In the genomic region with DNA sequence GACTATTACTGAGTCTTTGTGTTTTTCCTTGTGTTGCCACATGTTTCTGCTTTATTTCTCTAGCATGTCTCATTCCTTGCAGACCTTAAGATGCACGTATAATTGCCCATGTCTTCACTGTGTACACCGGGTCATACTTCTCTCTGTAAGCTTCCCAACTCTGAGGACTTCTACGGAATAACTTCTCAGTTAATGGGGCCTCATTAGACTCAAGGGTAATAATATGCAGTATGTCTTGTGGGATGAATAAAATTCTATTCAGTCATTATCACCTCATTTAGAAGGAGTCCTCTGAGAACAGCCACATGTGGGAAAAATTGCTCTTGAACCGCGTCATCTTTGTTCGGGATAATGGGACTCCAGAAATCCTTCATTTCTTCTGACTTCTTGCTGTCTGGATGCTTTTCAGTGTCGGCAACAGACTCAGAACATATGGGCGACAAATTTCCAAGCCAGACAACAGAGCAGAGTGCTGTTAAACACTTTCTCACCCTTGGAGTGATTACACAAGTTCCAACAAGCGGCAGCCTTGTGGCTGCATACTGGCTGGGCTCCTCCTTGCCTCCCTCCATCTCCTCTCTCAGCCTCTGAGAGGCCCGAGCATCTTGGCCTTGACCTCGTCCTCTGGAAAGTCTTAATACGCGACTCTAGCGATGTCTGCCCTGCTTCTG, we compare ENCODE assay signal across 31 mouse cellular contexts. TPM values are rescaled to one million over a fixed set of nuclear protein-coding genes. Genes with fewer than 3 reads are reported as not detected.
A peak's percentile ranks its signal among the peaks of the same experiment; 100 is the strongest.
DNase-seq lines count a peak whose midpoint lies in the region; ATAC-seq and TF ChIP-seq lines count a peak whose summit lies in the region.
"Had no signal": no experiment of that assay in that cellular context is flagged by ENCODE, and none has a peak within 500 bp of the region (broad histone marks: within the 10 kb centered on the region; RNA-seq: fewer than 3 reads in every experiment).

No protein-coding gene starts in this region.

- no peak for DNase-seq in embryonic facial prominence, embryonic 10.5 days (ENCODE audit: low spot score)
- no peak for DNase-seq in lung, adult 2 months
- DNase-seq in adrenal gland, postnatal 10 days = no peak
- no peak for DNase-seq in kidney, adult 11 months
- DNase-seq: adrenal gland, adult 2 months; cerebellum, adult 8-10 months; cerebellum, postnatal 25 days; gastrocnemius, postnatal 25 days; kidney, adult 8-10 months; kidney, postnatal 4 days; layer of hippocampus, postnatal 36 days; left cerebral cortex, postnatal 4 days; liver, postnatal 0 days; right cerebral cortex, adult 18-20 months; right cerebral cortex, postnatal 4 days had no signal

- no peak for TF ChIP-seq CTCF in lung, adult 2 months (IDR thresholded peaks at IDR 0.05; ENCODE audit: insufficient read depth, low read length)

- no peak overlapping the region for H3K4me3 ChIP-seq in embryonic facial prominence, embryonic 13.5 days
- H3K4me3 ChIP-seq in embryonic facial prominence, embryonic 10.5 days = no peak overlapping the region
- H3K4me3 ChIP-seq in lung, embryonic 16.5 days (ENCODE audit: low read length) = no peak overlapping the region
- H3K4me3 ChIP-seq in lung, adult 2 months (replicated peaks; ENCODE audit: extremely low read depth, low read depth, low read length) = no peak overlapping the region
- no peak overlapping the region for H3K4me3 ChIP-seq in embryonic facial prominence, embryonic 15.5 days (replicated peaks)
- no peak overlapping the region for H3K4me3 ChIP-seq in limb, embryonic 13.5 days
- H3K4me3 ChIP-seq: erythroblast, embryonic 14.5 days; heart, embryonic 10.5 days; heart, embryonic 15.5 days; intestine, embryonic 15.5 days; liver, embryonic 12.5 days; myocyte; neural tube, embryonic 12.5 days had no signal

- no peak for TF ChIP-seq POLR2A in lung, adult 2 months (IDR thresholded peaks at IDR 0.05; ENCODE audit: borderline replicate concordance, extremely low read depth, low read depth, low read length)

- ATAC-seq in embryonic facial prominence, embryonic 13.5 days (ENCODE audit: insufficient number of reproducible peaks, insufficient read depth, low FRiP score, low TSS enrichment, low read depth) = no peak
- ATAC-seq in lung, embryonic 16.5 days (ENCODE audit: low read depth) = peak; percentile 31; the same call in 1 of the 2 replicates
- peak; percentile 24; the same call in 1 of the 2 replicates for ATAC-seq in embryonic facial prominence, embryonic 15.5 days (ENCODE audit: insufficient number of reproducible peaks, low FRiP score, low TSS enrichment, low read depth)
- ATAC-seq in limb, embryonic 13.5 days (ENCODE audit: low FRiP score, low read depth) = peak; percentile 72
- ATAC-seq: activated CD4-positive, CD25-positive, alpha-beta regulatory T cell, adult 4 months; hindbrain, embryonic 16.5 days; intestine, embryonic 15.5 days; liver, embryonic 12.5 days; liver, postnatal 0 days had no signal

- peaks cover 7% of the 10 kb centered on the region; the same call in 1 of the 2 replicates for H3K4me1 ChIP-seq in embryonic facial prominence, embryonic 13.5 days
- peaks cover 13% of the 10 kb centered on the region; the same call in 1 of the 2 replicates for H3K4me1 ChIP-seq in embryonic facial prominence, embryonic 10.5 days
- no peaks in the 10 kb centered on the region for H3K4me1 ChIP-seq in lung, embryonic 16.5 days (replicated peaks; ENCODE audit: control insufficient read depth, insufficient read depth, low read length)
- no peaks in the 10 kb centered on the region for H3K4me1 ChIP-seq in lung, adult 2 months (ENCODE audit: control insufficient read depth, insufficient read depth, low read length)
- H3K4me1 ChIP-seq in embryonic facial prominence, embryonic 15.5 days = peaks cover 4% of the 10 kb centered on the region; the same call in 1 of the 2 replicates
- H3K4me1 ChIP-seq in limb, embryonic 13.5 days = peaks cover 21% of the 10 kb centered on the region; the same call in 1 of the 2 replicates
- H3K4me1 ChIP-seq: heart, embryonic 10.5 days; heart, embryonic 15.5 days; intestine, embryonic 15.5 days; liver, embryonic 12.5 days; neural tube, embryonic 12.5 days had no signal

- H3K9ac ChIP-seq in embryonic facial prominence, embryonic 13.5 days = no peak overlapping the region
- H3K9ac ChIP-seq in lung, embryonic 16.5 days (ENCODE audit: low read length) = no peak overlapping the region
- H3K9ac ChIP-seq in embryonic facial prominence, embryonic 15.5 days = no peak overlapping the region
- H3K9ac ChIP-seq in limb, embryonic 13.5 days = no peak overlapping the region
- H3K9ac ChIP-seq: heart, embryonic 15.5 days; intestine, embryonic 15.5 days; liver, embryonic 12.5 days; liver, postnatal 0 days; neural tube, embryonic 12.5 days had no signal

- no peaks in the 10 kb centered on the region for H3K9me3 ChIP-seq in embryonic facial prominence, embryonic 13.5 days
- H3K9me3 ChIP-seq in embryonic facial prominence, embryonic 10.5 days = no peaks in the 10 kb centered on the region
- H3K9me3 ChIP-seq in lung, embryonic 16.5 days (ENCODE audit: control insufficient read depth, low read length) = no peaks in the 10 kb centered on the region
- H3K9me3 ChIP-seq in embryonic facial prominence, embryonic 15.5 days (replicated peaks) = no peaks in the 10 kb centered on the region
- H3K9me3 ChIP-seq in limb, embryonic 13.5 days = no peaks in the 10 kb centered on the region
- H3K9me3 ChIP-seq: heart, embryonic 10.5 days; heart, embryonic 15.5 days; intestine, embryonic 15.5 days; liver, embryonic 12.5 days; neural tube, embryonic 12.5 days had no signal

- H3K36me3 ChIP-seq in embryonic facial prominence, embryonic 13.5 days = no peaks in the 10 kb centered on the region
- no peaks in the 10 kb centered on the region for H3K36me3 ChIP-seq in embryonic facial prominence, embryonic 10.5 days (replicated peaks)
- H3K36me3 ChIP-seq in lung, embryonic 16.5 days (ENCODE audit: control insufficient read depth, insufficient read depth, low read length) = no peaks in the 10 kb centered on the region
- no peaks in the 10 kb centered on the region for H3K36me3 ChIP-seq in embryonic facial prominence, embryonic 15.5 days
- no peaks in the 10 kb centered on the region for H3K36me3 ChIP-seq in limb, embryonic 13.5 days
- H3K36me3 ChIP-seq: heart, embryonic 10.5 days; heart, embryonic 15.5 days; intestine, embryonic 15.5 days; liver, embryonic 12.5 days; neural tube, embryonic 12.5 days had no signal

- 50% methylated on average over 14 of the region's 14 CpGs for WGBS in embryonic facial prominence, embryonic 13.5 days
- WGBS in embryonic facial prominence, embryonic 10.5 days = 79% methylated on average over 14 of the region's 14 CpGs
- WGBS in lung, embryonic 16.5 days = 43% methylated on average over 14 of the region's 14 CpGs
- WGBS in lung, adult 2 months = 68% methylated on average over 14 of the region's 14 CpGs
- 41% methylated on average over 14 of the region's 14 CpGs for WGBS in embryonic facial prominence, embryonic 15.5 days
- 28% methylated on average over 14 of the region's 14 CpGs for WGBS in limb, embryonic 13.5 days

- no peaks in the 10 kb centered on the region for H3K27me3 ChIP-seq in embryonic facial prominence, embryonic 13.5 days
- no peaks in the 10 kb centered on the region for H3K27me3 ChIP-seq in embryonic facial prominence, embryonic 10.5 days (replicated peaks; ENCODE audit: low read depth, poor library complexity, severe bottlenecking)
- no peaks in the 10 kb centered on the region for H3K27me3 ChIP-seq in lung, embryonic 16.5 days (ENCODE audit: control insufficient read depth, insufficient read depth, low read depth, low read length)
- H3K27me3 ChIP-seq in embryonic facial prominence, embryonic 15.5 days = no peaks in the 10 kb centered on the region
- 0 out of 2 replicates have a peak, but pooled peaks cover 5% of the 10 kb centered on the region for H3K27me3 ChIP-seq in limb, embryonic 13.5 days
- H3K27me3 ChIP-seq: CH12.LX; heart, embryonic 15.5 days; intestine, embryonic 15.5 days; liver, embryonic 12.5 days; neural tube, embryonic 12.5 days had no signal

- no peak overlapping the region for H3K4me2 ChIP-seq in embryonic facial prominence, embryonic 13.5 days
- no peak overlapping the region for H3K4me2 ChIP-seq in lung, embryonic 16.5 days (ENCODE audit: low read depth, low read length)
- H3K4me2 ChIP-seq in embryonic facial prominence, embryonic 15.5 days (replicated peaks) = no peak overlapping the region
- no peak overlapping the region for H3K4me2 ChIP-seq in limb, embryonic 13.5 days (replicated peaks)
- H3K4me2 ChIP-seq: heart, embryonic 15.5 days; intestine, embryonic 15.5 days; liver, embryonic 12.5 days; midbrain, embryonic 11.5 days; neural tube, embryonic 12.5 days had no signal

- H3K27ac ChIP-seq in embryonic facial prominence, embryonic 13.5 days = peak overlapping the region; percentile 39; the same call in 1 of the 2 replicates
- no peak overlapping the region for H3K27ac ChIP-seq in embryonic facial prominence, embryonic 10.5 days (replicated peaks)
- H3K27ac ChIP-seq in lung, embryonic 16.5 days (ENCODE audit: low read length) = no peak overlapping the region
- H3K27ac ChIP-seq in embryonic facial prominence, embryonic 15.5 days (replicated peaks) = peak overlapping the region; percentile 49
- H3K27ac ChIP-seq in limb, embryonic 13.5 days = no peak overlapping the region; the same call in 1 of the 2 replicates
- H3K27ac ChIP-seq: heart, embryonic 10.5 days; heart, embryonic 15.5 days; intestine, embryonic 15.5 days; kidney, postnatal 0 days; liver, embryonic 12.5 days; neural tube, embryonic 12.5 days had no signal

RNA-seq across cellular contexts. Expression of a gene that starts 10.5 kb away (rescaled TPM):
- 99.4 and 99.8 TPM in 2 replicates for polyA plus RNA-seq in embryonic facial prominence, embryonic 13.5 days (2015; fragmentation: Nextera tagmentation; extraction: Ambion mirVana)
- 169 and 177 TPM in 2 replicates for polyA plus RNA-seq in embryonic facial prominence, embryonic 10.5 days (2016; fragmentation: Nextera tagmentation; extraction: Ambion mirVana)
- polyA plus RNA-seq in lung, embryonic 16.5 days (2015; fragmentation: Nextera tagmentation; extraction: Ambion mirVana) = 92.6 and 102 TPM in 2 replicates
- 25.5 and 35.6 TPM in 2 replicates for polyA plus RNA-seq in lung, adult 2 months (2012; rRNA removed)
- 74.3 and 78.9 TPM in 2 replicates for polyA plus RNA-seq in embryonic facial prominence, embryonic 15.5 days (2015; fragmentation: Nextera tagmentation; extraction: Ambion mirVana)
- polyA plus RNA-seq in limb, embryonic 13.5 days (2015; fragmentation: Nextera tagmentation; extraction: Ambion mirVana) = 105 and 116 TPM in 2 replicates
- total RNA-seq in adrenal gland, postnatal 10 days (2021) = 10 to 100 TPM; 88.4 to 96.8 TPM

RNA-seq across cellular contexts. Expression of a gene that starts 43.2 kb away (rescaled TPM):
- 0.33 and 0.67 TPM in 2 replicates for polyA plus RNA-seq in embryonic facial prominence, embryonic 13.5 days (2015; fragmentation: Nextera tagmentation; extraction: Ambion mirVana)
- polyA plus RNA-seq in embryonic facial prominence, embryonic 10.5 days (2016; fragmentation: Nextera tagmentation; extraction: Ambion mirVana) = 0.52 and 0.57 TPM in 2 replicates
- 0.23 and 0.26 TPM in 2 replicates for polyA plus RNA-seq in lung, embryonic 16.5 days (2015; fragmentation: Nextera tagmentation; extraction: Ambion mirVana)
- 0.28 and 0.37 TPM in 2 replicates for polyA plus RNA-seq in lung, adult 2 months (2012; rRNA removed)
- 0.55 and 0.65 TPM in 2 replicates for polyA plus RNA-seq in embryonic facial prominence, embryonic 15.5 days (2015; fragmentation: Nextera tagmentation; extraction: Ambion mirVana)
- polyA plus RNA-seq in limb, embryonic 13.5 days (2015; fragmentation: Nextera tagmentation; extraction: Ambion mirVana) = 0.49 and 0.51 TPM in 2 replicates
- 1 to 10 TPM; 1.7 to 4.2 TPM for total RNA-seq in adrenal gland, postnatal 10 days (2021)
- polyA plus RNA-seq: liver, postnatal 0 days had no signal

RNA-seq across cellular contexts. Expression of a gene that starts 59.3 kb away (rescaled TPM):
- polyA plus RNA-seq in embryonic facial prominence, embryonic 13.5 days (2015; fragmentation: Nextera tagmentation; extraction: Ambion mirVana) = 57.3 and 65.6 TPM in 2 replicates
- 54.6 and 56.3 TPM in 2 replicates for polyA plus RNA-seq in embryonic facial prominence, embryonic 10.5 days (2016; fragmentation: Nextera tagmentation; extraction: Ambion mirVana)
- 43.5 and 48.0 TPM in 2 replicates for polyA plus RNA-seq in lung, embryonic 16.5 days (2015; fragmentation: Nextera tagmentation; extraction: Ambion mirVana)
- 5.6 and 7.1 TPM in 2 replicates for polyA plus RNA-seq in lung, adult 2 months (2012; rRNA removed)
- polyA plus RNA-seq in embryonic facial prominence, embryonic 15.5 days (2015; fragmentation: Nextera tagmentation; extraction: Ambion mirVana) = 42.2 and 42.4 TPM in 2 replicates
- polyA plus RNA-seq in limb, embryonic 13.5 days (2015; fragmentation: Nextera tagmentation; extraction: Ambion mirVana) = 53.4 and 60.5 TPM in 2 replicates
- total RNA-seq in adrenal gland, postnatal 10 days (2021) = 10 to 100 TPM; 26.4 to 28.8 TPM

Comparison
In these comparisons a context has a peak if more than half of its experiments do, and no peak if none do; other contexts are left out.
1. H3K27ac ChIP-seq: peak in embryonic facial prominence, embryonic 13.5 days (single experiment) and embryonic facial prominence, embryonic 15.5 days (single experiment); none in embryonic facial prominence, embryonic 10.5 days (single experiment), lung, embryonic 16.5 days (single experiment) and limb, embryonic 13.5 days (single experiment).